Mouse (Mus musculus): Measurements from ENCODE around the gene Itih5.

The Itih5 gene

GRCm38 (mm10) chr2:10167283-10167682 is 13.9 kb downstream of the Itih5 start:
- in situ Hi-C loops (cut with MboI), result no loop called here

- in situ Hi-C loops (cut with MboI), result no loop called here
Measured at GRCm38 (mm10) chr2:10168016-10168415, 14.6 kb downstream of the Itih5 start.

GRCm38 (mm10) chr2:10169991-10170390 is 16.6 kb downstream of the Itih5 start:
- in situ Hi-C loops (cut with MboI), result no loop called here

GRCm38 (mm10) chr2:10193553-10193952 is 40.2 kb downstream of the Itih5 start:
- in situ Hi-C loops (cut with MboI), result no loop called here

- in situ Hi-C loops (cut with MboI), result no loop called here
Measured at GRCm38 (mm10) chr2:10195162-10195561, 41.8 kb downstream of the Itih5 start.

GRCm38 (mm10) chr2:10199326-10199725 is 46.0 kb downstream of the Itih5 start:
- in situ Hi-C loops (cut with MboI), result no loop called here

- in situ Hi-C loops (cut with MboI), result no loop called here
Measured at GRCm38 (mm10) chr2:10200736-10201285, 47.4 kb downstream of the Itih5 start.

GRCm38 (mm10) chr2:10204301-10204700 is 50.9 kb downstream of the Itih5 start:
- in situ Hi-C loops (cut with MboI), result no loop called here

- in situ Hi-C loops (cut with MboI), result no loop called here
Measured at GRCm38 (mm10) chr2:10213468-10213867, 60.1 kb downstream of the Itih5 start.

- in situ Hi-C loops (cut with MboI), result no loop called here
Measured at GRCm38 (mm10) chr2:10215876-10216565, 62.6 kb downstream of the Itih5 start.

- in situ Hi-C loops (cut with MboI), result no loop called here
Measured at GRCm38 (mm10) chr2:10216566-10217247, 63.3 kb downstream of the Itih5 start.

GRCm38 (mm10) chr2:10221862-10222261 is 68.5 kb downstream of the Itih5 start:
- in situ Hi-C loops (cut with MboI), result no loop called here

- in situ Hi-C loops (cut with MboI), result no loop called here
Measured at GRCm38 (mm10) chr2:10226907-10227306, 73.5 kb downstream of the Itih5 start.

- in situ Hi-C loops (cut with MboI), result no loop called here
Measured at GRCm38 (mm10) chr2:10231971-10232370, 78.6 kb downstream of the Itih5 start.

GRCm38 (mm10) chr2:10236554-10236953 is 83.2 kb downstream of the Itih5 start:
- in situ Hi-C loops (cut with MboI), result no loop called here

GRCm38 (mm10) chr2:10242970-10243369 is 89.6 kb downstream of the Itih5 start:
- in situ Hi-C loops (cut with MboI), result no loop called here

- in situ Hi-C loops (cut with MboI), result no loop called here
Measured at GRCm38 (mm10) chr2:10250441-10250840, 97.1 kb downstream of the Itih5 start.

GRCm38 (mm10) chr2:10250926-10251325 is 97.6 kb downstream of the Itih5 start:
- in situ Hi-C loops (cut with MboI), result no loop called here

GRCm38 (mm10) chr2:10251466-10251865 is 98.1 kb downstream of the Itih5 start:
- in situ Hi-C loops (cut with MboI), result no loop called here

- in situ Hi-C loops (cut with MboI), result no loop called here
Measured at GRCm38 (mm10) chr2:10252016-10252415, 98.6 kb downstream of the Itih5 start.

GRCm38 (mm10) chr2:10253351-10253750 is 100.0 kb downstream of the Itih5 start:
- in situ Hi-C loops (cut with MboI), result no loop called here

GRCm38 (mm10) chr2:10256949-10257348 is 103.6 kb downstream of the Itih5 start:
- in situ Hi-C loops (cut with MboI), result no loop called here

- in situ Hi-C loops (cut with MboI), result no loop called here
Measured at GRCm38 (mm10) chr2:10258312-10258711, 104.9 kb downstream of the Itih5 start.
